Mouse (Mus musculus) E14TG2a.4 (cell line): Measurements from ENCODE around the gene Eif2b5.

Source experiments
- H3K27me3 ChIP-seq: 2 replicates; pipeline ENCODE4 v1.6.1; 2014; ENCODE audit warnings: low read length, control low read depth; ENCODE audit not compliant: insufficient read depth
- H3K36me3 ChIP-seq: 2 replicates; pipeline ENCODE4 v1.6.1; 2014; ENCODE audit warnings: low read length, control low read depth; ENCODE audit not compliant: insufficient read depth
- H3K4me1 ChIP-seq: replicated peaks from 2 replicates; pipeline ENCODE4 v1.6.1; 2014; ENCODE audit warnings: low read depth, low read length, control low read depth
- H3K4me3 ChIP-seq: replicated peaks from 2 replicates; pipeline ENCODE4 v1.5.1; 2014; ENCODE audit warnings: mild to moderate bottlenecking, low read length
- H3K9me3 ChIP-seq: 2 replicates; pipeline ENCODE4 v1.6.1; 2014; ENCODE audit warnings: low read length, control low read depth
- CTCF ChIP-seq: conservative IDR thresholded peaks from 2 replicates; pipeline ENCODE4 v1.5.1; 2014; ENCODE audit warnings: low read length
- NANOG ChIP-seq: IDR thresholded peaks from 2 replicates; pipeline ENCODE4 v1.6.1; 2014; ENCODE audit warnings: borderline replicate concordance, low read length, mixed read lengths
- POU5F1 ChIP-seq: IDR thresholded peaks from 2 replicates; pipeline ENCODE4 v1.6.1; 2014; ENCODE audit warnings: low read length, borderline replicate concordance

The Eif2b5 gene

GRCm38 (mm10) chr16:20537071-20537471 lies 38.5 kb downstream of the Eif2b5 start:
- Histone ChIP-seq H3K27me3 (no peaks in the 10 kb centered on the region), H3K4me1 (peaks cover 66% of the 10 kb centered on the region), H3K36me3 (peaks cover 55% of the 10 kb centered on the region), H3K4me3 (peak overlapping the region; percentile 98), H3K9me3 (no peaks in the 10 kb centered on the region)
- TF ChIP-seq NANOG (no peak), CTCF (no peak), POU5F1 (no peak)

DNA sequence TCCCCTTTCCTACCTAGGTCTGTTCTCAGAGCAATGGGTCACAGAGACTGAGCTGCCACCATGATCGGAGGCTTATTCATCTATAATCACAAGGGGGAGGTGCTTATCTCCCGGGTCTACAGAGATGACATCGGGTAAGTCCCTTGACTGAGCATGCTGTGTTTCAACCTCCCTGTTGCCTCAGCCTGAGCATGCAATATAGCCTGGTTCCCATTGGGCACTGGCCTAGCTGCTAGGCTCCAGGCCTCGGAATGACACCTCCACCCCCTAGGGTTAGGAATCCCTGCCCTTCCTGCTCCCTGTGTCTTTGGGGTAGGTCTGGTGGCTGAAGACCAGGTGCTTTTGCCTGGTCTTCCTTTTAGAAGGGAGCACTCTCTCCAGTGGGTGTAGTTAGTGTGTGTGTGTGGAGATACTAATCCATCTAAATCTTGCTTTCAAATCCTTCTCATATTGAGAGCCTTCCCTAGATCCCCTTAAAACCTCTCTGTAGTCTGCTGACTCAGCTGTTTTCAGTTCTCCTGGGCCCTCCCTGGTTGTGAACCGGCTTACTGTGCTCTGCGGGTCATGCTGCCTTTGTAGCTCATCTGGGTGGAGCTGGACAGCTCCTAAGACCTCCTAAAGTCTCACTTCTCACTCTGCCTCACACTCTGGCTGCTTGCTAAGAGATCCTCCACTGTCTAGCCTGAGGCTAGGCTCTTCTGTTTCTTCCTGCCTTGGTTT lies 39.1 kb downstream of the Eif2b5 start:
- H3K27me3 ChIP-seq, result no peaks in the 10 kb centered on the region
- peaks cover 58% of the 10 kb centered on the region for H3K36me3 ChIP-seq
- H3K4me3 ChIP-seq, result peak overlapping the region; percentile 98
- no peak for TF ChIP-seq CTCF
- TF ChIP-seq NANOG, result no peak
- TF ChIP-seq POU5F1, result no peak
- peaks cover 67% of the 10 kb centered on the region for H3K4me1 ChIP-seq
- H3K9me3 ChIP-seq, result no peaks in the 10 kb centered on the region

DNA sequence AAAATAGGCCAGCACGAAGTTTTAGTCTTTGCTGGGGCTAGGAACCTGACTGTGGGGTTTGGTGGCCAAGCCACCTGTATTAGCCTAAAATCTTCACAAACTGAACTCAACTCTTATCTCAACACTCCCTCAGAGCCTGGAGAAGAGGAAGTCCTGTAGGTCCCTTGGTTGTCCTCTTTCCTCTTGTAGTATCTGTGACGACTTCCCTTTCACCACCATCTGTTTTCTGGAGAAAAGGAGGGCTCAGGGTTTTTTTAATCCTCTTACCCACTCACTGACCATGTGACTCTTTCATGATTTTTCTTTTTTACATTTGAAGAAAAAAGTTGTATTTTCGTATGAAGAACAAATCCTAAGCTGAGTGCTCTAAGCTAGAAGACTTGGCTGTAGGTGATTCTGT lies 41.0 kb downstream of the Eif2b5 start:
- Histone ChIP-seq H3K27me3 (no peaks in the 10 kb centered on the region), H3K36me3 (peaks cover 70% of the 10 kb centered on the region), H3K4me3 (peak overlapping the region; percentile 32; the same call in 1 of the 2 replicates), H3K4me1 (peaks cover 65% of the 10 kb centered on the region), H3K9me3 (no peaks in the 10 kb centered on the region)
- TF ChIP-seq CTCF (no peak), NANOG (no peak), POU5F1 (no peak)

- Histone ChIP-seq H3K27me3 (no peaks in the 10 kb centered on the region), H3K9me3 (no peaks in the 10 kb centered on the region), H3K4me3 (peak overlapping the region; percentile 32; the same call in 1 of the 2 replicates), H3K4me1 (peaks cover 70% of the 10 kb centered on the region), H3K36me3 (peaks cover 78% of the 10 kb centered on the region)
- TF ChIP-seq POU5F1, result no peak
- no peak for TF ChIP-seq CTCF
- TF ChIP-seq NANOG, result peak; percentile 39; the same call in 1 of the 2 replicates
Measured at GRCm38 (mm10) chr16:20540438-20540837, 41.8 kb downstream of the Eif2b5 start.

DNA sequence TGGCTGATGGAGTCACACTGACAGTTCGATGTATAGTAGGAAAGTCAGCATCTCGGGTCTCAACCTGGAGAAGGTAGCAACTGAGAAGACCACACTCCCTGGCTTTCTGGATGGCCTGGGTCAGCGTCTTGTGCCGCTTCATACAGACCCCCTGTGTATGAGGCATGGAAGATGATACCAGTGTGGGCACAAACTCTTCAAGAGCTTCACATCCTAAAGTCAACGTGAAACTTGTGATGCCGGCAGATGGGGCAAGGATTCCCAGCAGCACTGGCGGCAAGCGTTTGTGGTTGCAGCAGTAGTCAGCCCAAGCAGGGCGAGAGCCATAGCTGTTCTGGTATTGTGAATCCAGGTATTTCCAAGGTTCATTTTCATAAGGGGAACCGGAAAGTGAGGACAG lies 47.1 kb downstream of the Eif2b5 start:
- Histone ChIP-seq H3K4me3 (no peak overlapping the region), H3K4me1 (peaks cover 57% of the 10 kb centered on the region), H3K9me3 (no peaks in the 10 kb centered on the region), H3K27me3 (no peaks in the 10 kb centered on the region), H3K36me3 (peaks cover 69% of the 10 kb centered on the region)
- TF ChIP-seq POU5F1 (no peak), CTCF (no peak), NANOG (no peak)

DNA sequence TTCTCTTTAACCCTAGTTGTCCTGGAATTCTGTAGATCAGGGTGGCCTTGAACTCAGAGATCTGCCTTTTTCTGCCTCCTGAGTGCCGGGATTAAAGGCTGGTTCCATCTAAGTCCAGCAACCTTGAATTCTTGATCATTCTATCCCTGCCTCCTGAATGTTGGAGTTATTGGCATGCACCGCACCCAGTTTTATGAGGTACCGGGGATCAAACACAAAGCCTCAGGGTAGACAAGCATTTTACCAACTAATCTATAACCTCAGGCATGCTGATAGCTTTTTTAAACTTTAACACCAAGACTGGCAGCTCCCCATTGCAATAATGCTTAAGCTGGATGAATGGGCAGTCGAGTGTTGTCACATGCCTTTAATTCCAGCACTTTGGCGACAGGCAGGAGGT lies 48.8 kb downstream of the Eif2b5 start:
- H3K36me3 ChIP-seq, result peaks cover 68% of the 10 kb centered on the region
- TF ChIP-seq NANOG, result 0 out of 2 replicates have a peak, but pooled peaks have one; percentile 19
- TF ChIP-seq POU5F1, result no peak
- peak overlapping the region; percentile 97 for H3K4me3 ChIP-seq
- H3K4me1 ChIP-seq, result peaks cover 43% of the 10 kb centered on the region
- H3K9me3 ChIP-seq, result no peaks in the 10 kb centered on the region
- no peaks in the 10 kb centered on the region for H3K27me3 ChIP-seq

DNA sequence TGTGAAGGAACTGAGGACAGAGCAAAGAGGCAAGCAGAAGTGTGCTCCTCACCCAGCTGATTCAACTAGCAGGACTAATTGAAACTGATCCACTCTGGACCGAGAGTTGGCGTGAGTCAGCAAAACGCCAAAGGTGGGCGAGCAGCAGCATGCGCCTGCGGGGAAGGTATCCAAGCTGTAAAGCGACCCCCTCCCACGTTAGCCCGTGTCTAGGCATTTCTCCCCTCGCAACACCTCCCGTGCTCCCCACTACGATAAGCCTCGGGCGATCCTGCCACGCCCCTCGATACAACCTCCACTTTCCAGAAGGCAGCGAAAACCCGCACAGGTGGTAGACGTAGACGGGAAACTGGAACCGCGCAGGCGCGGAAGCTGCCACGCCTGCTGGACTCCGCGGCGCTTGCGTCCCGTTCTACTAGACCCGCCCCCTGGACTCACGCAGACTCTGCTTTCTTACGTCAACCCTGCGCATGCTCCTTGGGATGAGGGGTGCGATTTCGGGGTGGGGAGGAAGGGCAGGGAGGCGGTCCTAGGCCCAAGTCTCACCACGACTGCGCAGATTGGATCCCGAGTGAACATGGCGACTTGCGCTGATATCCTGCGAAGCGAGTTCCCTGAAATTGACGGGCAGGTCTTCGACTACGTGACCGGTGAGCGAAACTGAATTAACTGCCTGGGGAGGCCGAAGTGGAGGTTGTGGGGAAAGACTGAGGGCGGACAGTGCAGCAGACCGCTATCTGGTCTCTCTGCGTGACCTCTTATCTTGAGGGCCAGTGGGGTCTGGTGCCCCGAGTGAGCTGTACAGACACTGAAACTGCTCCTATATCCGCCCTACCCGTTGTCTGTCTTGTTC lies 49.7 kb downstream of the Eif2b5 start, which contains the start of gene Abcf3:
TSS of gene Abcf3 (plus strand) at position 482 of the 853 bp plus-strand sequence.
- Histone ChIP-seq H3K9me3 (no peaks in the 10 kb centered on the region), H3K4me1 (peaks cover 43% of the 10 kb centered on the region), H3K27me3 (no peaks in the 10 kb centered on the region), H3K36me3 (peaks cover 69% of the 10 kb centered on the region), H3K4me3 (peak within 1 kb of the TSS; percentile 97)
- TF ChIP-seq POU5F1 (no peak), CTCF (no peak), NANOG (no peak)

DNA sequence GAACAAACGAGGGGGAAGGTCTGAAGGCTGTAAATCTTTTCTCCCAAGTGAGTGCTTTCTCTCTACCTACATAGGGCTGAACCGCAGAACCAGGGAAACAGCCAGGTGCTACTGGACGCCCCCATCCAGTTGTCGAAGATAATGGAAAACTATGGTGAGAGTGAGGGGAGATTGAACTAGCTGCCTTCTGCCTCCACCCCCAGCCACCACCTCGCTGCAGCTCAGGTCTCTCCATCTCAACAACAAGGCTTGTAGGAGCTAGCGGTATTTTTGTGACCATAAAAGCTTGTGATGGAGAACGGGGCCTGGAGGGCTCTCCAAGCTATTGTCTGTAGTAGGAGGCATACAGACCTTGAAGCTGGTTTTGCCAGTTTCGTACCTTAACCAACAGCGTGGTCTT lies 50.5 kb downstream of the Eif2b5 start:
- H3K4me1 ChIP-seq, result peaks cover 43% of the 10 kb centered on the region
- peaks cover 70% of the 10 kb centered on the region for H3K36me3 ChIP-seq
- TF ChIP-seq POU5F1 (no peak), CTCF (no peak), NANOG (no peak)
- no peaks in the 10 kb centered on the region for H3K27me3 ChIP-seq
- H3K4me3 ChIP-seq, result peak overlapping the region; percentile 97
- H3K9me3 ChIP-seq, result no peaks in the 10 kb centered on the region
